Mouse (Mus musculus) midbrain, embryonic 12.5 days (tissue): ENCODE data around the gene Cacna1c. TPM values are rescaled to one million over a fixed set of nuclear protein-coding genes. Genes with fewer than 3 reads are reported as not detected.

Experiments used
- ATAC-seq: fragments of 200-750 bp; cut with Nextera tagmentation; 2 replicates; pipeline ENCODE4 v1.8.0; 2017; ENCODE audit warnings: low read depth, moderate TSS enrichment, moderate library complexity; ENCODE audit not compliant: low FRiP score
- H3K27ac ChIP-seq: fragments of 300-500 bp; sonication (generic); replicated peaks from 2 replicates; pipeline ENCODE4 v1.5.1; 2016; ENCODE audit warnings: mild to moderate bottlenecking
- H3K27me3 ChIP-seq: fragments of 300-500 bp; sonication (generic); 2 replicates; pipeline ENCODE4 v1.6.1; 2016; ENCODE audit warnings: mild to moderate bottlenecking
- H3K36me3 ChIP-seq: fragments of 300-500 bp; sonication (generic); 2 replicates; pipeline ENCODE4 v1.6.1; 2016
- H3K4me1 ChIP-seq: fragments of 300-500 bp; sonication (generic); 2 replicates; pipeline ENCODE4 v1.6.1; 2016
- H3K4me2 ChIP-seq: fragments of 300-500 bp; sonication (generic); replicated peaks from 2 replicates; pipeline ENCODE4 v1.6.1; 2016; ENCODE audit warnings: mild to moderate bottlenecking, moderate library complexity
- H3K4me3 ChIP-seq: fragments of 300-500 bp; sonication (generic); 2 replicates; pipeline ENCODE4 v1.5.1; 2016; ENCODE audit warnings: mild to moderate bottlenecking
- H3K9ac ChIP-seq: fragments of 300-500 bp; sonication (generic); replicated peaks from 2 replicates; pipeline ENCODE4 v1.6.1; 2016; ENCODE audit warnings: mild to moderate bottlenecking, moderate library complexity
- H3K9me3 ChIP-seq: fragments of 300-500 bp; sonication (generic); 2 replicates; pipeline ENCODE4 v1.6.1; 2016; ENCODE audit warnings: mild to moderate bottlenecking
- WGBS: fragments of 180-500 bp; shearing (Covaris S2); methylation state at CpG from one replicate; pipeline ENCODE4 v1.1.7; 2016; 5-methylcytosine and 5-hydroxymethylcytosine counted together
- polyA plus RNA-seq: library from polyadenylated mRNA; unstranded; fragments of >200 nt; fragmentation: Nextera tagmentation; extraction: Ambion mirVana; gene quantifications from 2 replicates; pipeline ENCODE4 v1.2.1, GENCODE M21; 2016

The Cacna1c gene
- polyA plus RNA-seq: 3.9 and 5.1 TPM in 2 replicates

GRCm38 (mm10) chr6:119196382-119197305 lies at the start of gene Cacna1c:
Gene Cacna1c (minus strand): TSS chr6:119196418.
- Histone ChIP-seq H3K27ac (no peak within 1 kb of the TSS), H3K9ac (no peak within 1 kb of the TSS), H3K36me3 (peaks cover 38% of the 10 kb centered on the region), H3K4me2 (no peak within 1 kb of the TSS), H3K4me3 (no peak within 1 kb of the TSS), H3K27me3 (no peaks in the 10 kb centered on the region), H3K4me1 (peaks cover 20% of the 10 kb centered on the region), H3K9me3 (no peaks in the 10 kb centered on the region)
- no peak for ATAC-seq
- 88% methylated on average over 17 of the region's 17 CpGs for WGBS

GRCm38 (mm10) chr6:119240871-119241705 lies 44.9 kb upstream of the Cacna1c start:
- no peak overlapping the region for H3K4me3 ChIP-seq
- no peak overlapping the region for H3K27ac ChIP-seq
- H3K4me1 ChIP-seq: peaks cover 5% of the 10 kb centered on the region; the same call in 1 of the 2 replicates
- H3K9me3 ChIP-seq: no peaks in the 10 kb centered on the region; the same call in 1 of the 2 replicates
- 65% methylated on average over 21 of the region's 21 CpGs for WGBS
- no peak overlapping the region for H3K9ac ChIP-seq
- H3K4me2 ChIP-seq: no peak overlapping the region
- ATAC-seq: no peak
- no peaks in the 10 kb centered on the region for H3K36me3 ChIP-seq
- H3K27me3 ChIP-seq: no peaks in the 10 kb centered on the region

- no peak overlapping the region for H3K4me2 ChIP-seq
- H3K9ac ChIP-seq: no peak overlapping the region
- H3K27me3 ChIP-seq: no peaks in the 10 kb centered on the region
- ATAC-seq: no peak
- H3K9me3 ChIP-seq: no peaks in the 10 kb centered on the region
- WGBS: 80% methylated on average over 7 of the region's 7 CpGs
- H3K4me3 ChIP-seq: no peak overlapping the region
- no peak overlapping the region for H3K27ac ChIP-seq
- peaks cover 5% of the 10 kb centered on the region; the same call in 1 of the 2 replicates for H3K4me1 ChIP-seq
- H3K36me3 ChIP-seq: no peaks in the 10 kb centered on the region
Observed at GRCm38 (mm10) chr6:119240256-119240655, 44.0 kb upstream of the Cacna1c start.

GRCm38 (mm10) chr6:119239341-119240005 lies 43.3 kb upstream of the Cacna1c start:
- Histone ChIP-seq H3K9me3 (no peaks in the 10 kb centered on the region), H3K4me2 (no peak overlapping the region), H3K9ac (no peak overlapping the region), H3K36me3 (no peaks in the 10 kb centered on the region), H3K27ac (no peak overlapping the region), H3K27me3 (no peaks in the 10 kb centered on the region), H3K4me3 (no peak overlapping the region), H3K4me1 (peaks cover 5% of the 10 kb centered on the region; the same call in 1 of the 2 replicates)
- 89% methylated on average over 5 of the region's 5 CpGs for WGBS
- ATAC-seq: no peak

- WGBS: 64% methylated on average over 8 of the region's 8 CpGs
- no peak for ATAC-seq
- Histone ChIP-seq H3K27me3 (no peaks in the 10 kb centered on the region), H3K9me3 (no peaks in the 10 kb centered on the region), H3K4me1 (peaks cover 5% of the 10 kb centered on the region; the same call in 1 of the 2 replicates), H3K9ac (no peak overlapping the region), H3K4me2 (no peak overlapping the region), H3K4me3 (no peak overlapping the region), H3K36me3 (no peaks in the 10 kb centered on the region), H3K27ac (no peak overlapping the region)
Observed at GRCm38 (mm10) chr6:119237427-119237989, 41.3 kb upstream of the Cacna1c start.

GRCm38 (mm10) chr6:119236241-119236640 lies 40.0 kb upstream of the Cacna1c start, which contains the start of gene Cacna2d4:
Gene Cacna2d4 (plus strand): TSS chr6:119236526.
- Histone ChIP-seq H3K27ac (no peak within 1 kb of the TSS), H3K4me1 (peaks cover 5% of the 10 kb centered on the region; the same call in 1 of the 2 replicates), H3K27me3 (no peaks in the 10 kb centered on the region), H3K36me3 (no peaks in the 10 kb centered on the region), H3K9ac (no peak within 1 kb of the TSS), H3K9me3 (no peaks in the 10 kb centered on the region), H3K4me3 (no peak within 1 kb of the TSS), H3K4me2 (no peak within 1 kb of the TSS)
- ATAC-seq: no peak
- WGBS: 23% methylated on average over 1 of the region's 1 CpGs

- no peak overlapping the region for H3K4me3 ChIP-seq
- ATAC-seq: no peak
- H3K36me3 ChIP-seq: no peaks in the 10 kb centered on the region
- 88% methylated on average over 5 of the region's 5 CpGs for WGBS
- H3K9ac ChIP-seq: no peak overlapping the region
- H3K4me2 ChIP-seq: no peak overlapping the region
- no peaks in the 10 kb centered on the region for H3K9me3 ChIP-seq
- H3K27ac ChIP-seq: no peak overlapping the region
- H3K4me1 ChIP-seq: peaks cover 5% of the 10 kb centered on the region; the same call in 1 of the 2 replicates
- H3K27me3 ChIP-seq: no peaks in the 10 kb centered on the region
Observed at GRCm38 (mm10) chr6:119235441-119235840, 39.2 kb upstream of the Cacna1c start.

GRCm38 (mm10) chr6:119233066-119233465 lies 36.8 kb upstream of the Cacna1c start:
- ATAC-seq: no peak
- no peaks in the 10 kb centered on the region for H3K27me3 ChIP-seq
- no peak overlapping the region for H3K4me3 ChIP-seq
- H3K9ac ChIP-seq: no peak overlapping the region
- H3K36me3 ChIP-seq: no peaks in the 10 kb centered on the region
- H3K4me2 ChIP-seq: no peak overlapping the region
- no peak overlapping the region for H3K27ac ChIP-seq
- no peaks in the 10 kb centered on the region for H3K9me3 ChIP-seq
- peaks cover 5% of the 10 kb centered on the region; the same call in 1 of the 2 replicates for H3K4me1 ChIP-seq
- 72% methylated on average over 2 of the region's 3 CpGs for WGBS

GRCm38 (mm10) chr6:119228861-119229603 lies 32.8 kb upstream of the Cacna1c start:
- H3K36me3 ChIP-seq: no peaks in the 10 kb centered on the region
- no peak overlapping the region for H3K27ac ChIP-seq
- no peaks in the 10 kb centered on the region for H3K27me3 ChIP-seq
- ATAC-seq: no peak
- no peak overlapping the region for H3K4me3 ChIP-seq
- no peak overlapping the region for H3K9ac ChIP-seq
- no peak overlapping the region for H3K4me2 ChIP-seq
- 0 out of 2 replicates have a peak, but pooled peaks cover 5% of the 10 kb centered on the region for H3K4me1 ChIP-seq
- 89% methylated on average over 11 of the region's 11 CpGs for WGBS
- H3K9me3 ChIP-seq: no peaks in the 10 kb centered on the region

- no peak overlapping the region for H3K9ac ChIP-seq
- 0 out of 2 replicates have a peak, but pooled peaks cover 5% of the 10 kb centered on the region for H3K4me1 ChIP-seq
- WGBS: 94% methylated on average over 8 of the region's 8 CpGs
- H3K27ac ChIP-seq: no peak overlapping the region
- H3K4me2 ChIP-seq: no peak overlapping the region
- peaks cover 5% of the 10 kb centered on the region for H3K36me3 ChIP-seq
- no peaks in the 10 kb centered on the region for H3K27me3 ChIP-seq
- no peak for ATAC-seq
- no peaks in the 10 kb centered on the region for H3K9me3 ChIP-seq
- H3K4me3 ChIP-seq: no peak overlapping the region
Observed at GRCm38 (mm10) chr6:119227001-119227400, 30.8 kb upstream of the Cacna1c start.
